Mouse (Mus musculus) hindbrain, embryonic 15.5 days (tissue): ENCODE results near the gene Trim25. TPM values are rescaled to one million over a fixed set of nuclear protein-coding genes. Genes with fewer than 3 reads are reported as not detected.

Experiments
- ATAC-seq: fragments of 200-750 bp; cut with Nextera tagmentation; 2 replicates; pipeline ENCODE4 v1.8.0; 2017; ENCODE audit warnings: low read depth, moderate number of reproducible peaks, moderate TSS enrichment; ENCODE audit not compliant: low FRiP score
- H3K27ac ChIP-seq: fragments of 300-500 bp; sonication (generic); replicated peaks from 2 replicates; pipeline ENCODE4 v1.5.1; 2015; ENCODE audit warnings: mild to moderate bottlenecking, inconsistent platforms
- H3K27me3 ChIP-seq: fragments of 300-500 bp; sonication (generic); 2 replicates; pipeline ENCODE4 v1.6.1; 2015; ENCODE audit warnings: control low read depth, inconsistent platforms
- H3K36me3 ChIP-seq: fragments of 300-500 bp; sonication (generic); 2 replicates; pipeline ENCODE4 v1.6.1; 2015; ENCODE audit warnings: control low read depth, inconsistent platforms
- H3K4me1 ChIP-seq: fragments of 300-500 bp; sonication (generic); replicated peaks from 2 replicates; pipeline ENCODE4 v1.6.1; 2015; ENCODE audit warnings: control low read depth, inconsistent platforms
- H3K4me2 ChIP-seq: fragments of 300-500 bp; sonication (generic); 2 replicates; pipeline ENCODE4 v1.6.1; 2015; ENCODE audit warnings: moderate library complexity, mild to moderate bottlenecking, inconsistent platforms
- H3K4me3 ChIP-seq: fragments of 300-500 bp; sonication (generic); 2 replicates; pipeline ENCODE4 v1.5.1; 2015; ENCODE audit warnings: mild to moderate bottlenecking, inconsistent platforms
- H3K9ac ChIP-seq: fragments of 300-500 bp; sonication (generic); 2 replicates; pipeline ENCODE4 v1.6.1; 2015; ENCODE audit warnings: inconsistent platforms
- H3K9me3 ChIP-seq: fragments of 300-500 bp; sonication (generic); 2 replicates; pipeline ENCODE4 v1.6.1; 2016; ENCODE audit warnings: control low read depth, inconsistent platforms
- WGBS: fragments of 180-500 bp; shearing (Covaris S2); methylation state at CpG from one replicate; pipeline ENCODE4 v1.1.7; 2015; 5-methylcytosine and 5-hydroxymethylcytosine counted together
- polyA plus RNA-seq: library from polyadenylated mRNA; unstranded; fragments of >200 nt; fragmentation: Nextera tagmentation; extraction: Ambion mirVana; gene quantifications from 2 replicates; pipeline ENCODE4 v1.2.1, GENCODE M21; 2015

Gene Trim25
- polyA plus RNA-seq, 1 experiment from 2014 or later = 5.1 TPM

- H3K4me2 ChIP-seq = no peak overlapping the region
- 81% methylated on average over 13 of the region's 13 CpGs for WGBS
- ATAC-seq = no peak
Observed at GRCm38 (mm10) chr11:89055931-89056690, 56.9 kb downstream of the Trim25 start.

GRCm38 (mm10) chr11:89058515-89059270, 59.5 kb downstream of the Trim25 start:
- Histone ChIP-seq H3K4me3 (peak overlapping the region; percentile 89), H3K4me2 (peak overlapping the region; percentile 80), H3K4me1 (peaks cover 31% of the 10 kb centered on the region), H3K27me3 (no peaks in the 10 kb centered on the region), H3K27ac (no peak overlapping the region), H3K36me3 (peaks cover 8% of the 10 kb centered on the region), H3K9ac (peak overlapping the region; percentile 84; the same call in 1 of the 2 replicates), H3K9me3 (no peaks in the 10 kb centered on the region)
- no peak for ATAC-seq
- 72% methylated on average over 11 of the region's 11 CpGs for WGBS

More at GRCm38 (mm10) chr11:89055931-89056690, 56.9 kb downstream of the Trim25 start:
- Histone ChIP-seq H3K27ac (no peak overlapping the region), H3K9ac (no peak overlapping the region), H3K9me3 (no peaks in the 10 kb centered on the region), H3K4me3 (no peak overlapping the region), H3K4me1 (peaks cover 31% of the 10 kb centered on the region), H3K36me3 (peaks cover 13% of the 10 kb centered on the region), H3K27me3 (no peaks in the 10 kb centered on the region)

- ATAC-seq = peak; percentile 82
- under 1% methylated on average over 33 of the region's 33 CpGs for WGBS
- H3K27ac ChIP-seq = peak overlapping the region; percentile 84
Observed at GRCm38 (mm10) chr11:89059919-89060422, 60.8 kb downstream of the Trim25 start.

GRCm38 (mm10) chr11:89060423-89061089, 61.4 kb downstream of the Trim25 start:
- H3K9me3 ChIP-seq = no peaks in the 10 kb centered on the region
- ATAC-seq = peak; percentile 96
- under 1% methylated on average over 58 of the region's 63 CpGs for WGBS
- peaks cover 31% of the 10 kb centered on the region for H3K4me1 ChIP-seq
- H3K4me2 ChIP-seq = peak overlapping the region; percentile 80
- H3K36me3 ChIP-seq = peaks cover 3% of the 10 kb centered on the region
- H3K27me3 ChIP-seq = no peaks in the 10 kb centered on the region
- H3K9ac ChIP-seq = peak overlapping the region; percentile 84
- peak overlapping the region; percentile 84 for H3K27ac ChIP-seq
- H3K4me3 ChIP-seq = peak overlapping the region; percentile 89

More at GRCm38 (mm10) chr11:89059919-89060422, 60.8 kb downstream of the Trim25 start:
- no peaks in the 10 kb centered on the region for H3K27me3 ChIP-seq
- H3K9ac ChIP-seq = peak overlapping the region; percentile 84
- H3K4me3 ChIP-seq = peak overlapping the region; percentile 89
- peaks cover 3% of the 10 kb centered on the region for H3K36me3 ChIP-seq
- no peaks in the 10 kb centered on the region for H3K9me3 ChIP-seq
- peaks cover 31% of the 10 kb centered on the region for H3K4me1 ChIP-seq
- peak overlapping the region; percentile 80 for H3K4me2 ChIP-seq

- no peak for ATAC-seq
- no peaks in the 10 kb centered on the region for H3K27me3 ChIP-seq
- no peaks in the 10 kb centered on the region for H3K9me3 ChIP-seq
- 84% methylated on average over 7 of the region's 7 CpGs for WGBS
- no peak overlapping the region for H3K4me2 ChIP-seq
- H3K36me3 ChIP-seq = peaks cover 3% of the 10 kb centered on the region
- H3K27ac ChIP-seq = no peak overlapping the region
- no peak overlapping the region for H3K9ac ChIP-seq
- no peak overlapping the region for H3K4me3 ChIP-seq
- H3K4me1 ChIP-seq = peaks cover 31% of the 10 kb centered on the region
Observed at GRCm38 (mm10) chr11:89061362-89061761, 62.2 kb downstream of the Trim25 start.

- 88% methylated on average over 6 of the region's 6 CpGs for WGBS
- Histone ChIP-seq H3K27me3 (no peaks in the 10 kb centered on the region), H3K9ac (no peak overlapping the region), H3K9me3 (no peaks in the 10 kb centered on the region), H3K36me3 (no peaks in the 10 kb centered on the region), H3K27ac (no peak overlapping the region), H3K4me2 (no peak overlapping the region), H3K4me3 (no peak overlapping the region), H3K4me1 (peaks cover 8% of the 10 kb centered on the region)
- ATAC-seq = no peak
Observed at GRCm38 (mm10) chr11:89064312-89064711, 65.1 kb downstream of the Trim25 start.

- H3K4me1 ChIP-seq = 0 out of 2 replicates have a peak, but pooled peaks cover 2% of the 10 kb centered on the region
- no peak overlapping the region for H3K4me3 ChIP-seq
- no peak for ATAC-seq
- WGBS = 94% methylated on average over 3 of the region's 3 CpGs
- no peaks in the 10 kb centered on the region for H3K27me3 ChIP-seq
- no peaks in the 10 kb centered on the region for H3K36me3 ChIP-seq
- H3K9ac ChIP-seq = no peak overlapping the region
- H3K9me3 ChIP-seq = no peaks in the 10 kb centered on the region
- H3K27ac ChIP-seq = no peak overlapping the region
- no peak overlapping the region for H3K4me2 ChIP-seq
Observed at GRCm38 (mm10) chr11:89065297-89065696, 66.1 kb downstream of the Trim25 start.

- no peak for ATAC-seq
- H3K9me3 ChIP-seq = no peaks in the 10 kb centered on the region
- H3K4me1 ChIP-seq = no peaks in the 10 kb centered on the region
- H3K27me3 ChIP-seq = no peaks in the 10 kb centered on the region
- H3K4me3 ChIP-seq = no peak overlapping the region
- 84% methylated on average over 6 of the region's 6 CpGs for WGBS
- no peak overlapping the region for H3K4me2 ChIP-seq
- H3K36me3 ChIP-seq = no peaks in the 10 kb centered on the region
- no peak overlapping the region for H3K27ac ChIP-seq
- H3K9ac ChIP-seq = no peak overlapping the region
Observed at GRCm38 (mm10) chr11:89066126-89066525, 67.0 kb downstream of the Trim25 start.

GRCm38 (mm10) chr11:89066750-89067149, 67.6 kb downstream of the Trim25 start, which contains the start of gene Dgke:
Gene Dgke (minus strand): TSS chr11:89066850.
- Histone ChIP-seq H3K4me2 (no peak within 1 kb of the TSS), H3K4me3 (no peak within 1 kb of the TSS), H3K27ac (no peak within 1 kb of the TSS), H3K36me3 (no peaks in the 10 kb centered on the region), H3K9ac (no peak within 1 kb of the TSS), H3K27me3 (no peaks in the 10 kb centered on the region), H3K4me1 (no peaks in the 10 kb centered on the region), H3K9me3 (no peaks in the 10 kb centered on the region)
- WGBS = 89% methylated on average over 1 of the region's 1 CpGs
- ATAC-seq = no peak

- Histone ChIP-seq H3K4me2 (no peak overlapping the region), H3K9ac (no peak overlapping the region), H3K36me3 (no peaks in the 10 kb centered on the region), H3K4me3 (no peak overlapping the region), H3K27ac (no peak overlapping the region), H3K9me3 (no peaks in the 10 kb centered on the region), H3K27me3 (no peaks in the 10 kb centered on the region), H3K4me1 (no peaks in the 10 kb centered on the region)
- 67% methylated on average over 6 of the region's 6 CpGs for WGBS
- no peak for ATAC-seq
Observed at GRCm38 (mm10) chr11:89067301-89067822, 68.2 kb downstream of the Trim25 start.

- no peak overlapping the region for H3K9ac ChIP-seq
- no peaks in the 10 kb centered on the region for H3K36me3 ChIP-seq
- 66% methylated on average over 11 of the region's 11 CpGs for WGBS
- H3K4me2 ChIP-seq = no peak overlapping the region
- no peaks in the 10 kb centered on the region for H3K4me1 ChIP-seq
- no peak overlapping the region for H3K27ac ChIP-seq
- ATAC-seq = no peak
- no peak overlapping the region for H3K4me3 ChIP-seq
- H3K27me3 ChIP-seq = no peaks in the 10 kb centered on the region
- no peaks in the 10 kb centered on the region for H3K9me3 ChIP-seq
Observed at GRCm38 (mm10) chr11:89067871-89068490, 68.8 kb downstream of the Trim25 start.
